Mouse (Mus musculus) thymus, postnatal 14 days (tissue): Measurements from ENCODE around the gene Fcmr.

ENCODE experiments used
- DNase-seq: peaks from one replicate; pipeline ENCODE4 v3.0.0; 2021

Gene Fcmr

DNA sequence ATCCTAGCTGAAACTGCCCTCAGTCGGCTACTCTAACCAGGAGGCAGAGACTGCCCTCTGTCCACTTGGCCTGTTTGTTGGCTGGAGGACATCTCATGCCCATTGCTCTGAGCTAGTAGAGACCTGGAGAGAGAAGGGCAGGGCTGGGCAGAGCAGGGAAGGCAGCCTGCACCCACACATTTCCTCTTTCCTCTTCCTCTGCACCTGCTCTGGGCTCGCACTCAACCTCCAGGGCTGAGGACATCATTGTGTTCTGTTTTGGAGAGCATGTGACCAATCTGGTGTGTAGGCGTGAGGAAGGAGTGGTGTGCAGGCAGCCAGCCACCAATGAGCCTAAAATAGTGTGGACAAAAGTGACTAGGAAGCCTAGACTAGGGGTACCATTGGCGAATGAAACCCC is 1.2 kb upstream of the Fcmr start:
- peak; percentile 64 for DNase-seq

DNA sequence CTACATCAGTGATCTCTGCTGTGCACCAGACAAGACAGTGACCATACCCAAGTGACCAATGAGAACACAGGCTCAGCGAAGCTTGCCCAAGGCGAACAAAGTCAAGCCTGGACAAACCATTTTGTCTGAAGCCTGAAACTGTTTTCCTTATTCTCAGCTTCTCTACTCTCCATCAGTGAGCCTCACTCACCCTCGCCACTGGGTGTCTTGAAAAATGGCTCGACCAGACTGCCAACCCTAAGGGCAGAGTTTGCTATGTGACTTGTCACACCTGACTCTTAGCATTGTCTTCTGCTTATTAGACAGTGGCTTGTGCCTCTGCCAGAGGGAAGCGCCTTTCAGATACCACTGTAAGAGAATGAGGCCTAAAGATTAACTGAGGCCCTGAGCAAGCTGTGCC is 728 bp upstream of the Fcmr start:
- DNase-seq = no peak

DNA sequence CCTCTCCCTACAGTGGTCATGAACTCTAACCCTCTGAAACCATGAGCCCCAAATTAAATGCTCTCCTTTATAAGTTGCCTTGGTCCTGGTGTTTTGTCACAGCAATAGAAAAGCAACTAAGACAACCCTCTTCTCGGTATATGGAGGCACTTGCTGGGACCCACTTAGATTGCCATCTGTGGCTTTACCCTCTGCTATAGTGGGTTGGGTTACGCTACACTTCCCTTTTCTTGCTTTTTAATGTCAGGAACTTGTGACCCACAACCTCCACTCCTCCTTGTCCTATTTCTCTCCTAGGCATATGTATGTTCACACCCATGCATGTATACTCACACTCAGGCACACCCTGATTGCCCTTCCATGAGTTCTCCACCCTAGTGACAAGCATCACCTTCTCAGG is 7.4 kb downstream of the Fcmr start:
- DNase-seq = no peak

DNA sequence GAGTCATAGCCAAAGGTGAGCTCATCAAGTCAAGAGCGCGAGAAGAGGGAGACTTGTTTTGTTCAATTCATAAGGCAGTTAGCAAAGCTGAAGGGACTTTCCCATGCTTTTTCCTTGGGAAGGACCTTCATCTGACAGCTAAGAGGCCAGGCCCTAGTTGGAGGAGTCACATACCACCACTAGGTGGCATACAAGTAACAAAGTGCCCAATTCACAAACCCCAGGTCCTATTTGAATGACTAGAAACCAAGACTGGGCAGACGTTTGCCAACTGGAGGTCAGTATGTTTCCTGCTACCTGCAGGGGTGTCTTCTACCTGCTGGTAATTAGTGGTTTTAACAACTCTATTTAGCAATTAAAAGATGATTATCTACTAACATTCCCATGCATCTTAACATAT is 9.7 kb downstream of the Fcmr start:
- peak; percentile 22 for DNase-seq

DNA sequence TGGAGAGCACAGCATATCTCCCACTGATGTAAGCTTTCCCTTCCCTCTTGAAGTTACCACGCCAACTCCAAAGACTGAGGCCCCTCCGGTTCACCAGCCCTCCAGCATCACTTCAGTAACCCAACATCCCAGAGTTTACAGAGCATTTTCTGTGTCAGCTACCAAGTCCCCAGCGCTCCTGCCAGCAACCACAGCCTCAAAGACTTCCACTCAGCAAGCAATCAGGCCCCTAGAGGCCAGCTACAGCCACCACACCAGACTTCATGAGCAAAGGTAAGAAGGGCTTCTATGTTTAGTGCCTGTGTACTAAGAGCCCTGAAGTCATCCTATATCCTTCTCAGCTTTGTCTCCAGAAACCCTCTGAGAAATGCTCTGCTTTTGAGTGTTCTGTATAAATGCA is 10.4 kb downstream of the Fcmr start:
- DNase-seq = no peak

DNA sequence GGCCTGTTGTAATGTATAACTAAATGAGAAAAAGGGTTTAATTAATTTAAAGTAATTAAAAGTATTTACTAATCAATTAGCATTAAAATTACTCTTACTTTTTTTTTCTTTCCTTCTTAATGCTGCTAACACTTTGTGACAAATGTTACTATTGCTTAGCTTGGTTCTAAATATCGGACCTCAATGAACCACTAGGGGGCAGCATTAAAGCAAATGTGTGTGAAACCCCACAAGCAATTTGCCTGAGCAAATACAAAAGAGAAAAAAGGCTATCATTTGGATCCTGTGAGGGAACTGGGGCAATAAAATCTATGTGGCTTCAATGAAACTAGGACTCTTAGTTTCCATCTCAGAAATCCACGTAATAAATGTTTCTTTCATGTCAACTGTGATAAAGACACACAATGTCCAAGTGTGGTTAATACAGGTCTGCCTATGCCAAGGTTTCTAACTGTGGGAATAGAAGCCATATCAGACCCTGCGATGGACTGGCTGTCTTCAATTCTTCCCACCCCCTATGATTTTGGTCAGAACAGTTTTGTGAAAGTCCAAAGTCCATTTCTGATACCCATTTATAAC is 11.6 kb downstream of the Fcmr start:
- peak; percentile 65 for DNase-seq

DNA sequence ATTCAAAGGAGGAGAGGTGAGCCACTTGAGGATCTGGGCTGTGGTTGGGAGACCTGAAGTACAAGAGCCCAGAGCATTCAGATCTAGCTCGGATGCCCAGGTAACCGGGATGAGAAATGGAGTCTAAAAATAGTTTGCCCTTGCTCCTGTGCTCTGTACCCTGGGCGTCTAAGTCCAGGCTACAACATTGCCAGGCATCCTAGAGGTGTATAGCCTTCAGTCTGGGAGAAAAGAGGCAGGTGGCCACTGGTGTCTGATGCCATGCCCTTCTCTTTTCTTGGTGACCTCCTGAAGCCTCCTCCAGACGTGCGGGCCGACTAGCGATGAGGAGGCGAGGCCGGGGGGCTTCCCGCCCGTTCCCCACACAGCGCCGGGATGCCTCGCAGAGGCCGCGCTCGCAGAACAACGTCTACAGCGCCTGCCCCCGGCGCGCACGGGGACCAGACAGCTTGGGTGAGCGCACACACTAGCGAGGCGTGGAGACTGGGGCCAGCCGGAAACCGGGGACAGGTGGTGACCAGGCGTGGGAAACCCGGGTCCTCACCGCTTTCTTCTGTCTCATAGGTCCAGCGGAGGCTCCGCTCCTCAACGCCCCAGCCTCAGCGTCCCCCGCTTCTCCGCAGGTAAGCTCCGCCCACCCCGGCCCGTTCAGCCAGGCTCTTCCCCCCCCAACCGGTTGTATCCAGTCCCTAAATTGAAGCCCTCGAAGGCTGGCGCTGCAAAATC is 12.6 kb downstream of the Fcmr start:
- peak; percentile 59 for DNase-seq

DNA sequence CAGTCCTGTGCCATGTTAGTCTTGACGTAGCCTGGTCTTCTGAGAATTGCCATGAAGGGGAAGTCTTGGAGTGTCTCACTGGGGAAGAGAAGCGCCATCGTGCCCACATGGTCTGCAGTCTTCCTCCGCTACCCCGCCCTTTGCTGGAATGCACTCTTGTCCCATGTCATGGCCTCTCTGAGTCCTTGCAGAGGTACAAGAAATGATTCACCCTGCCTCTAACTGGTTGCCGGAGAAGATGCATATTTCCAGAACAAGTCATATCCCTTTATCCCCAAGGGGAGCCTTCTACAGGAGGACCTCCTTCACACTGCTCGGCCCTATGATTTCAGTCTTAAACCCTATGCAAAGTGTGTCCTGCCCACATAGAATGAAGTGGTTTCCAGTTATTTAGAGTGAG is 14.5 kb downstream of the Fcmr start:
- no peak for DNase-seq

DNA sequence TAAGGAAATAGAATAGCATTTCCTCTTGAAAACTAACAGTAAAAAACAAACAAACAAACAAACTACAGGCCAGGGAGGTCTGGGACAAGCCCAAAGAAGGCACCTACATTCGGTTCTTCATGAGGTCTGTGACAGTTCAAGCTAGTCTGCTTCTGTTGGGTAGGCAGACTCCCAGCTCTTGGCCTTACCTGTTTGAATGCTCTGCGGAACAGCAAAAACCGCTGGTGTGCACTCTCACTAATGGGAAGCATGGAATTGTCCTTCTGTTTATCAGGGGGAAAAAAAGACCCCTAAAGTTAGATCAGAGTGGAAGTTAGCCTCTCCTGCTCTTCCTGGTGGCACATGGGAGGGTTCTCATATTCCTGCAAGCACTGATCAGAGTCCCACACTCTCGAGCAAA is 17.7 kb downstream of the Fcmr start:
- no peak for DNase-seq

DNA sequence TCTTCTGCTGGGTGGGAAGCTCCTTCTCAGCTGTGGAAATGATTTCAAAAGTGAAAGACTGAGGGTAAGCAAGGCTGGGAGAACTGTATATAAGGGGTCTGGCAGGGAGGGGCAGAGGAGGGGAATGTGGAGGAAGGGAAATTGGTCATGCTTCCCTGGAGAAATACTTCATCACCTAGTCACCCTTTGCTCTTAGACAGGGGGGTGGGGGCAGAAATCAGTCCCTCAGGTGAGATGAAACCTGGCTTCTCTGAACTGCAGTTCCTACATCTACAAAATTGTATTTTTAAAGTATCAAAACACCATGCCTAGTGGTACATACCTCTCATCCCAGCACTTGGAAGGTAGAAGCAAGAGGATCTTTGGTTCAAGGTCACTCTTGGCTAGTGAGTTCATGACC is 21.9 kb downstream of the Fcmr start, which contains the start of gene Il24:
TSS of gene Il24 (minus strand) at position 101 of the 400 bp plus-strand sequence.
- DNase-seq = no peak

DNA sequence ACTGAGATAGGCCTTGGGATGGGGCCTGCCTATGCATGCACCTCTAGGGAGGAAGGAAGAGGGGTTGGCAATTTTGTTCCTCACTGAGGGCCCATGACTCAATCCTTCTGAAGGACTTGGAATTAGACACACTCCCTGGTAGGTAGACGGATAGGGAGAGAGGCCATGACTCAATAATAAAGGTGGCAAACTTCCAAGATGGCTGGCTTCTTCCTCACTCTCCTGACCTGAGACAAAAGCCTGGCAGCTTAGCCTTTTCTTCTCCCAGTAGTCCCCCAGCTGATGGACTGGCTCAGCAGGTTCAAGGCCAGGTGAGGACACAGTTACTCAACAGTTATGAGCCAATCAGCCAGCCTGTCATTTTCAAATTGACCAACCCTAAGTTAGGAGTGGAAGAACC is 27.0 kb downstream of the Fcmr start:
- no peak for DNase-seq

DNA sequence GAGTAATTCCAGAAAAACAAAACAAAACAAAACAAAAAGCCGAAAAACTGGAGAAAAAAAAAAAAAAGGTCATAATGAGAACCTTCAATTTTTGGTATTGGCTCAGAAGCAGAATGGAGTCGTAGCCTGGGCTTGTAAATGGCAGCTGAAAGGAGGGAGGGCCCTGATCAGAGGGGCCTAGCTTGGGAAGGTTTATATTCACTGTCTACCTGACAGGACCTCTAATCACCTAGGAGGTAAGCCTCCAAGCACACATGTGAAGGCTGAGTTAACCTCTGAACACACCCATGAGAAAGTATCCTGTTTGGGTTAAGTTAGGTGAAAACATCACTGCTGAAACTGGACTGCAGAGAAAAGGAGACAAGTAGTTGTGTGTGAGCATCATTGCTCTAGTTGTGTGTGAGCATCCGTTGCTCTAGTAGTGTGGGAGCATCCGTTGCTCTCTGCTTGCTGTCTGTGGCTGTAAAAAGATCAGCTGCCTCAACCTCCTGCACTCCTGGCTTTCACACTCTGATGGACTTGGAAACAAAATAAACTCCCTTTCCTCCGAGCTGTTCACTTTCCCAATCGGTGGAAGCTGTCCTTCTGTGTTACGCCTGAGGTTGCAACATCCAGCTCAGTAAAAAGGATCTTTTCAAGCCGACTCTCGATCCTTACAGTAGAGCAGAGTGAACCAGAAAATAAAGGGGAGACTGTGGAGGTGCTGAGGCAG is 28.0 kb downstream of the Fcmr start:
- no peak for DNase-seq

DNA sequence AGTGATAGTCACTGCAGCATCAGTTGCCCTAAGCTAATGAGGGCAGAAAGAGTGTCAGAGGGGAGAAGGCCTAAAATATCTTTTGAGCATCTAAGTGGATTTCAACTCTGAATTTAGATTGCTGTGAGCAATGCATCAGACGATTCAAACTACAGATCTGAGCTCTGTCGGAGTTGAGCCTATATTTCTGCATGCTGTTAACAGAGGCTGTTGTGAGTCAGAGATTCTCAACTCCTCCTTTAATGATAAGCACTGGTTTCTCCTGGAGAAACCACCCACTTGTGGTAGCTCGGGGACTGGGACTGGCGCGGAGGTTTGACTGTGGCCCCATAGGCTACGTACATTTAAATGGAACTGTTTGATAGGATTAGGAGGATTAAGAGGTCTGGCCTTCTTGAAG is 29.0 kb downstream of the Fcmr start:
- no peak for DNase-seq

DNA sequence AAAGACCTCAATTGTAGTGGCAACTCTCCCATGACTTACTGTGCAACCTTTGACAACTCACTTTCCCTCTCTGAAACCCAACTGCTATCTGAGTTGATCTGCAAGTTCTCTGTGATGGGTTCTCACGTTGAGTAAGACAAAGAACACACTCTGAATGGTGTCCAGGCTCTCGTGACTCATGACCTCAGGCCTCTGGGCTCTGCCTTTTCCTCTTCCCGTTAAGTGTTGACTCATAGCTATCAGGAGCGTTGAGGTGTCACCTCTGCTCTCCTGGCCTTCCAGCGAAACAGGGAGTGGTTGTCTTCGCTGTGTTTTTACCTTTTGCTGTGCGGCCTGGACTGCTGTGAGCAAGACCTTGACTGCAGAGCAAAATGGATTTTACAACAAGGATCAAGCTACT is 37.0 kb downstream of the Fcmr start:
- DNase-seq = no peak

DNA sequence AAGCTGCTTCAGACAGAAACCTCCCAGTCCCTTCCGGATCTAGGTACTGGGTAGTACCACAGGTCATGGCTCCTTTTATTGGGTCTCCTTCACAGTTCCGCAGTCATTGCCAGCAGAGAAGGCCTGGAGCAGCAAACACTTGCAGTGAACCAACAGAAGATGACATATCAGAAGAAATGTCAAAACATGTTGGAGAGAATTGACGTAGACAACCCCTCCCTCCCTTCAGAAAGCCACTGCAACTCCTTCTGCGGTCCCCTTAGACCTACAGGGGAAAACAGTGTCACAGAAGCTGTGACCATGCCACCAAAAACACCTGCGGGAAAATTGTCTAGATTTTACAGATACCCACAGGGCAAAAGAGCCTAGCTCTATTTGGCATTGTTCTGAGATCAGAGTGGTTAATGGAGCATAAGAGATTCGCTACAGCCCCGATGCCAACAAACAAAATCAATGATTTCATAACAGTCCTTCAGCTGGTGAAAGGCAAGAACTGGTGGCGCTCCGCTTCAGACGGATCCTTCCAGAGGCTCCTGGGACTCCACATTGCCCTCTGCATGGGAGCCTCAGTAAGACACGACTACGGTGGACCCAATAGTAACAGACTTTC is 46.0 kb downstream of the Fcmr start, which contains the start of gene Il20:
TSS of gene Il20 (minus strand) at position 51 of the 610 bp plus-strand sequence.
- DNase-seq = no peak

DNA sequence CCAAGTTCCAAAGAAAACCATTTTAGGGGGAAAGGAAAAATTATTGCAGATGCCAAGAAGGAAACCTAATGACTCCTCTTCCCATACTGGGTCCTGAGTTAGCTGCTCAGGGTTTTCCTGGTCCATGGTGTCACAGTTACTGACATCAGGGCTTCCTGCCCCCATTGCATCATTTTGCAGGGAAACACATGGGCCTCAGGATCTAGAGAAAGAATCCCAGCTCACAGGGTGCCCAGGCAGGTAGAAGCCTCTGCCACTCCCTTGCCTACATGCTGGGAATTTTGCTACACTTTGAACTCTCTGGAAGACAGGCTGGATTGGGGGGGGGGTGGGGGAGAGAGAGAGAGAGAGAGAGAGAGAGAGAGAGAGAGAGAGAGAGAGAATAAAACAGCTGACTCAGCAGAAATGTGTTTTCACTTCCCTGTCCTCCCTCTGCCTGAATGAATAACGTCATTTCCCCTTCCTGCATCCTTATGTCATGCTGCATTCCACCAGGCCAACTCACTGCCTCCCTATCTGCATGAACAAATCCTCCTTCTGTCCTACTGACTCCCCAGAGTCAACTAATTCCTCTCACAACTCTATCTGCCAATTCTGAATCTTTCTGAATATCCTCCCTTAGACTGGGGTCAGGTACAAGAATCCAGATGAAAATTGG is 53.0 kb downstream of the Fcmr start:
- no peak for DNase-seq

DNA sequence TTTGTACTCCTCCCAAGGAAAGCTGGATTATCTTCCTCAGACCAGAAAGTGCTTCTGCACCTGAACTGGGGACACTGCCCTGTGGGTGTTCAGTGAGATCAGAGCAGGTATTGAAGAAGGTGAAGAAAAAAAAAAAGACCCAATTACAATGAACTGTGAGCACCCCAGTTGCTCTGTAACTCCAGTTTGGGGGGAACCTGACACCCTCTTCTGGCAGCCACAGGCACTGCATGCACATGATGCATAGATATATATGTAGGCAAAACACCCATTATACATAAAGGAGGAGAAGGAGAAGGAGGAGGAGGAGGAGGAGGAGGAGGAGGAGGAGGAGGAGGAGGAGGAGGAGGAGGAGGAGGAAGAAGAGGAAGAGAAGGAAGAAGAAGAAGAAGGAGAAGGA is 61.0 kb downstream of the Fcmr start:
- DNase-seq = peak; percentile 56
